29 mouse cellular contexts compared by ENCODE assay signal in the genomic region with DNA sequence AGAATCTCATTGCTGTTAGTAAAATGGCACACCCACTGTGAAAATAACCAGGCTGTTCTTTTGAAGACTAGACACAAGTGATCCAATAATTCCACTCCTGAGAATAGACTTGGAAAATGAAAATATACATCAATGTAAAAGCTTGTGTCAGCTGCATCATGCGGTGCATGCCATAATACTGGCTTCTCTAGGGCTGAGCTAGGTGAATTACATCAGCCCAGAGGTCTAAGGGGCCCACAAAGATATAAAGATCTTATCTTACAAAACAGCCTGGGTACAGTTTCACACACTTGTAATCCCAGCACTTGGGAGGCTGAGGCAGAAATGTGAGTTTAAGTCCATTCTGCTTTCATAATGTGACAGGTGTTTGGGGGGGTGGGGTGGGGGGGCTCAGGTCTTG. TPM values are rescaled to one million over a fixed set of nuclear protein-coding genes. Genes with fewer than 3 reads are reported as not detected.
DNase-seq lines count a peak whose midpoint lies in the region; ATAC-seq and TF ChIP-seq lines count a peak whose summit lies in the region.
"Had no signal": no experiment of that assay in that cellular context is flagged by ENCODE, and none has a peak within 500 bp of the region (broad histone marks: within the 10 kb centered on the region; RNA-seq: fewer than 3 reads in every experiment).

No protein-coding gene starts in this region.

- no peak for TF ChIP-seq POLR2A in MEL (IDR thresholded peaks at IDR 0.05; ENCODE audit: control insufficient read depth in 1 of 2, insufficient read depth in 1 of 2, low read depth in 1 of 2, low read length in 2 of 2, poor library complexity in 1 of 2)

- no peak for TF ChIP-seq CTCF in intestine, postnatal 0 days (IDR thresholded peaks at IDR 0.05; ENCODE audit: low read depth)
- TF ChIP-seq CTCF in MEL (IDR thresholded peaks at IDR 0.05 in 2 of 3, conservative IDR thresholded peaks at IDR 0.05 in 1 of 3; ENCODE audit: control insufficient read depth in 1 of 3, insufficient read depth in 1 of 3, low read depth in 2 of 3, low read length in 3 of 3, poor library complexity in 1 of 3, severe bottlenecking in 1 of 3), result no peak

- no peak overlapping the region for H3K4me2 ChIP-seq in intestine, embryonic 15.5 days (replicated peaks)
- H3K4me2 ChIP-seq in intestine, postnatal 0 days (replicated peaks; ENCODE audit: low read depth), result no peak overlapping the region
- H3K4me2 ChIP-seq in intestine, embryonic 16.5 days (ENCODE audit: low read depth, low read length), result no peak overlapping the region
- H3K4me2 ChIP-seq: embryonic facial prominence, embryonic 13.5 days; forebrain, embryonic 12.5 days; forebrain, embryonic 15.5 days; heart, embryonic 13.5 days; hindbrain, embryonic 15.5 days had no signal

- 74% methylated on average over 1 of the region's 1 CpGs for WGBS in intestine, embryonic 15.5 days
- WGBS in intestine, postnatal 0 days, result 41% methylated on average over 1 of the region's 1 CpGs
- 65% methylated on average over 1 of the region's 1 CpGs for WGBS in intestine, embryonic 16.5 days

- no peak for TF ChIP-seq RAD21 in MEL (IDR thresholded peaks at IDR 0.05; ENCODE audit: low read depth, low read length)

- 0 out of 2 replicates have a peak, but pooled peaks have one; percentile 45 for ATAC-seq in intestine, embryonic 15.5 days
- ATAC-seq in intestine, postnatal 0 days, result no peak
- ATAC-seq in intestine, embryonic 16.5 days, result peak; percentile 81
- ATAC-seq: CD4-positive, CD25-positive, alpha-beta regulatory T cell, adult 4 months; forebrain, embryonic 15.5 days; inflammation-experienced regulatory T-cells, adult 6 months; Patski had no signal

- H3K27ac ChIP-seq in intestine, embryonic 15.5 days, result no peak overlapping the region
- no peak overlapping the region for H3K27ac ChIP-seq in intestine, postnatal 0 days (ENCODE audit: low read depth, low read length)
- no peak overlapping the region for H3K27ac ChIP-seq in MEL (ENCODE audit: control insufficient read depth, low read depth, low read length)
- H3K27ac ChIP-seq in intestine, embryonic 16.5 days (ENCODE audit: low read length), result no peak overlapping the region
- H3K27ac ChIP-seq: embryonic facial prominence, embryonic 10.5 days; embryonic facial prominence, embryonic 13.5 days; forebrain, embryonic 12.5 days; forebrain, embryonic 15.5 days; heart, adult 2 months; heart, embryonic 10.5 days; heart, embryonic 13.5 days; hindbrain, embryonic 15.5 days had no signal

- no peaks in the 10 kb centered on the region for H3K9me3 ChIP-seq in intestine, embryonic 15.5 days
- no peaks in the 10 kb centered on the region for H3K9me3 ChIP-seq in intestine, postnatal 0 days (ENCODE audit: control insufficient read depth)
- H3K9me3 ChIP-seq in MEL (replicated peaks; ENCODE audit: insufficient read depth, low read length), result no peaks in the 10 kb centered on the region
- H3K9me3 ChIP-seq in intestine, embryonic 16.5 days (ENCODE audit: control insufficient read depth, low read length), result no peaks in the 10 kb centered on the region
- H3K9me3 ChIP-seq: embryonic facial prominence, embryonic 10.5 days; embryonic facial prominence, embryonic 13.5 days; forebrain, embryonic 12.5 days; forebrain, embryonic 15.5 days; heart, embryonic 10.5 days; heart, embryonic 13.5 days; hindbrain, embryonic 15.5 days had no signal

- no peaks in the 10 kb centered on the region for H3K27me3 ChIP-seq in intestine, embryonic 15.5 days (replicated peaks)
- H3K27me3 ChIP-seq in intestine, postnatal 0 days (replicated peaks; ENCODE audit: control insufficient read depth, insufficient read depth, low read length), result no peaks in the 10 kb centered on the region
- no peaks in the 10 kb centered on the region for H3K27me3 ChIP-seq in MEL (ENCODE audit: control insufficient read depth in 1 of 2, insufficient read depth in 2 of 2, low read length in 2 of 2)
- H3K27me3 ChIP-seq in intestine, embryonic 16.5 days (replicated peaks; ENCODE audit: control insufficient read depth, insufficient read depth, low read length), result no peaks in the 10 kb centered on the region
- H3K27me3 ChIP-seq: embryonic facial prominence, embryonic 13.5 days; forebrain, embryonic 12.5 days; forebrain, embryonic 15.5 days; heart, embryonic 13.5 days; hindbrain, embryonic 15.5 days; Patski had no signal

- TF ChIP-seq EP300 in MEL (IDR thresholded peaks at IDR 0.05; ENCODE audit: low read depth in 1 of 2, low read length in 2 of 2), result no peak

- no peak overlapping the region for H3K4me3 ChIP-seq in intestine, embryonic 15.5 days (replicated peaks)
- no peak overlapping the region for H3K4me3 ChIP-seq in intestine, postnatal 0 days (ENCODE audit: low read depth, low read length)
- H3K4me3 ChIP-seq in MEL (ENCODE audit: control insufficient read depth in 1 of 2, insufficient read depth in 1 of 2, low read depth in 2 of 2, low read length in 2 of 2), result no peak overlapping the region
- H3K4me3 ChIP-seq in intestine, embryonic 16.5 days (ENCODE audit: low read length), result no peak overlapping the region
- H3K4me3 ChIP-seq: embryonic facial prominence, embryonic 10.5 days; embryonic facial prominence, embryonic 13.5 days; erythroblast, embryonic 14.5 days; forebrain, embryonic 12.5 days; forebrain, embryonic 15.5 days; heart, adult 2 months; heart, embryonic 10.5 days; heart, embryonic 13.5 days; hindbrain, embryonic 15.5 days had no signal

- no peak overlapping the region for H3K9ac ChIP-seq in intestine, embryonic 15.5 days
- H3K9ac ChIP-seq in intestine, postnatal 0 days (ENCODE audit: low read depth, low read length), result no peak overlapping the region
- no peak overlapping the region for H3K9ac ChIP-seq in MEL (ENCODE audit: control insufficient read depth, low read depth, low read length, poor library complexity, severe bottlenecking)
- no peak overlapping the region for H3K9ac ChIP-seq in intestine, embryonic 16.5 days (ENCODE audit: low read depth, low read length)
- H3K9ac ChIP-seq: embryonic facial prominence, embryonic 13.5 days; forebrain, embryonic 12.5 days; forebrain, embryonic 15.5 days; heart, embryonic 13.5 days; hindbrain, embryonic 15.5 days had no signal

- H3K79me2 ChIP-seq in MEL (ENCODE audit: control insufficient read depth, insufficient read depth, low read length, poor library complexity), result peaks cover 4% of the 10 kb centered on the region; the same call in 1 of the 2 replicates

- no peaks in the 10 kb centered on the region for H3K4me1 ChIP-seq in intestine, embryonic 15.5 days (replicated peaks)
- no peaks in the 10 kb centered on the region for H3K4me1 ChIP-seq in intestine, postnatal 0 days (replicated peaks; ENCODE audit: control insufficient read depth, insufficient read depth, low read length)
- peaks cover 16 to 20% of the 10 kb centered on the region in 2 experiments for H3K4me1 ChIP-seq in MEL (ENCODE audit: control insufficient read depth in 1 of 2, insufficient read depth in 2 of 2, low read length in 2 of 2)
- H3K4me1 ChIP-seq in intestine, embryonic 16.5 days (ENCODE audit: control insufficient read depth, insufficient read depth, low read length), result no peaks in the 10 kb centered on the region
- H3K4me1 ChIP-seq: embryonic facial prominence, embryonic 10.5 days; embryonic facial prominence, embryonic 13.5 days; forebrain, embryonic 12.5 days; forebrain, embryonic 15.5 days; heart, embryonic 10.5 days; hindbrain, embryonic 15.5 days had no signal

- DNase-seq in 416B (ENCODE audit: low read depth) (peak; percentile 49), MEL (ENCODE audit: low read depth, low spot score) (no peak)
- no peak for DNase-seq in gastrocnemius, adult 18-20 months (ENCODE audit: low spot score)
- DNase-seq in natural killer cell, adult 2 months (ENCODE audit: low spot score in 2 of 2), result no peak
- DNase-seq: adrenal gland, postnatal 14 days; cerebellum, adult 11-12 months; cerebellum, adult 8-10 months; cerebellum, postnatal 10 days; cerebellum, postnatal 36 days; embryo, embryonic 11 days; gastrocnemius, postnatal 10 days; gastrocnemius, postnatal 36 days; heart, adult 2 months; heart, postnatal 14 days; heart, postnatal 4 days had no signal

- H3K36me3 ChIP-seq in intestine, embryonic 15.5 days, result peaks cover 3% of the 10 kb centered on the region; the same call in 1 of the 2 replicates
- peaks cover 7% of the 10 kb centered on the region for H3K36me3 ChIP-seq in intestine, postnatal 0 days (ENCODE audit: control insufficient read depth, insufficient read depth)
- H3K36me3 ChIP-seq in MEL (ENCODE audit: control insufficient read depth in 1 of 2, insufficient read depth in 2 of 2, low read length in 2 of 2), result peaks cover 0 to 30% of the 10 kb centered on the region in 2 experiments; a peak in 3 of 4 replicates
- no peaks in the 10 kb centered on the region for H3K36me3 ChIP-seq in intestine, embryonic 16.5 days (ENCODE audit: control insufficient read depth, insufficient read depth, low read length)
- H3K36me3 ChIP-seq: forebrain, embryonic 12.5 days; forebrain, embryonic 15.5 days had no signal

RNA-seq across cellular contexts. Expression of a gene that starts 8.4 kb away (rescaled TPM):
- 45.2 and 51.7 TPM in 2 replicates for polyA plus RNA-seq in intestine, embryonic 15.5 days (2015; fragmentation: Nextera tagmentation; extraction: Ambion mirVana)
- 21.7 and 25.8 TPM in 2 replicates for polyA plus RNA-seq in intestine, postnatal 0 days (2015; fragmentation: Nextera tagmentation; extraction: Ambion mirVana)
- total RNA-seq in MEL (2012; rRNA removed), result 56.1 and 81.7 TPM in 2 replicates
- polyA plus RNA-seq in MEL (2012; ENCODE audit: insufficient read depth in 1 of 2, insufficient read length in 2 of 2, low read depth in 1 of 2, low replicate concordance in 2 of 2, missing spikeins in 1 of 2), result 100 to 1,000 TPM in 1 of 2 experiments, not detected in 1; 117 TPM
- polyA plus RNA-seq in intestine, embryonic 16.5 days (2015; fragmentation: Nextera tagmentation; extraction: Ambion mirVana), result 42.7 and 49.8 TPM in 2 replicates
- 10 to 100 TPM; 29.1 to 33.1 TPM for total RNA-seq in gastrocnemius, adult 18-20 months (2021)

RNA-seq across cellular contexts. Expression of a gene that starts 18.7 kb away (rescaled TPM):
- polyA plus RNA-seq in intestine, embryonic 15.5 days (2015; fragmentation: Nextera tagmentation; extraction: Ambion mirVana), result 5.5 and 6.1 TPM in 2 replicates
- 6.8 and 8.2 TPM in 2 replicates for polyA plus RNA-seq in intestine, postnatal 0 days (2015; fragmentation: Nextera tagmentation; extraction: Ambion mirVana)
- not detected in 2 replicates for total RNA-seq in MEL (2012; rRNA removed)
- under 1 TPM in 1 of 2 experiments, not detected in 1; 0.36 TPM for polyA plus RNA-seq in MEL (2012; ENCODE audit: insufficient read depth in 1 of 2, insufficient read length in 2 of 2, low read depth in 1 of 2, low replicate concordance in 2 of 2, missing spikeins in 1 of 2)
- polyA plus RNA-seq in intestine, embryonic 16.5 days (2015; fragmentation: Nextera tagmentation; extraction: Ambion mirVana), result 7.5 and 7.6 TPM in 2 replicates
- 10 to 100 TPM; 11.1 to 15.9 TPM for total RNA-seq in gastrocnemius, adult 18-20 months (2021)
- polyA plus RNA-seq: erythroblast, embryonic 14.5 days had no signal

RNA-seq across cellular contexts. Expression of a gene that starts 26.9 kb away (rescaled TPM):
- 53.4 and 111 TPM in 2 replicates for polyA plus RNA-seq in intestine, embryonic 15.5 days (2015; fragmentation: Nextera tagmentation; extraction: Ambion mirVana)
- polyA plus RNA-seq in intestine, postnatal 0 days (2015; fragmentation: Nextera tagmentation; extraction: Ambion mirVana), result 28.2 and 30.8 TPM in 2 replicates
- 1.8 and 9.5 TPM in 2 replicates for total RNA-seq in MEL (2012; rRNA removed)
- 10 to 100 TPM in 1 of 2 experiments, not detected in 1; 11.0 TPM for polyA plus RNA-seq in MEL (2012; ENCODE audit: insufficient read depth in 1 of 2, insufficient read length in 2 of 2, low read depth in 1 of 2, low replicate concordance in 2 of 2, missing spikeins in 1 of 2)
- 70.8 and 73.3 TPM in 2 replicates for polyA plus RNA-seq in intestine, embryonic 16.5 days (2015; fragmentation: Nextera tagmentation; extraction: Ambion mirVana)
- 1 to 10 TPM; 7.5 to 8.8 TPM for total RNA-seq in gastrocnemius, adult 18-20 months (2021)

RNA-seq across cellular contexts. Expression of a gene that starts 37.7 kb away (rescaled TPM):
- polyA plus RNA-seq in intestine, embryonic 15.5 days (2015; fragmentation: Nextera tagmentation; extraction: Ambion mirVana), result 118 and 120 TPM in 2 replicates
- 80.4 and 98.2 TPM in 2 replicates for polyA plus RNA-seq in intestine, postnatal 0 days (2015; fragmentation: Nextera tagmentation; extraction: Ambion mirVana)
- total RNA-seq in MEL (2012; rRNA removed), result 138 and 163 TPM in 2 replicates
- 100 to 1,000 TPM in 1 of 2 experiments, not detected in 1; 436 TPM for polyA plus RNA-seq in MEL (2012; ENCODE audit: insufficient read depth in 1 of 2, insufficient read length in 2 of 2, low read depth in 1 of 2, low replicate concordance in 2 of 2, missing spikeins in 1 of 2)
- 111 and 112 TPM in 2 replicates for polyA plus RNA-seq in intestine, embryonic 16.5 days (2015; fragmentation: Nextera tagmentation; extraction: Ambion mirVana)
- 10 to 100 TPM; 37.1 to 42.2 TPM for total RNA-seq in gastrocnemius, adult 18-20 months (2021)

RNA-seq across cellular contexts. Expression of a gene that starts 38.1 kb away (rescaled TPM):
- polyA plus RNA-seq in intestine, embryonic 15.5 days (2015; fragmentation: Nextera tagmentation; extraction: Ambion mirVana), result 8.1 and 9.1 TPM in 2 replicates
- 4.8 and 5.5 TPM in 2 replicates for polyA plus RNA-seq in intestine, postnatal 0 days (2015; fragmentation: Nextera tagmentation; extraction: Ambion mirVana)
- total RNA-seq in MEL (2012; rRNA removed), result 4.6 and 5.4 TPM in 2 replicates
- 10 to 100 TPM in 1 of 2 experiments, not detected in 1; 10.2 TPM for polyA plus RNA-seq in MEL (2012; ENCODE audit: insufficient read depth in 1 of 2, insufficient read length in 2 of 2, low read depth in 1 of 2, low replicate concordance in 2 of 2, missing spikeins in 1 of 2)
- 8.3 and 8.9 TPM in 2 replicates for polyA plus RNA-seq in intestine, embryonic 16.5 days (2015; fragmentation: Nextera tagmentation; extraction: Ambion mirVana)
- total RNA-seq in gastrocnemius, adult 18-20 months (2021), result 1 to 10 TPM; 1.9 to 2.8 TPM
